Mouse (Mus musculus): ENCODE measurements around the gene Galnt2.

GRCm38 (mm10) chr8:124279690-124279985 lies 48.4 kb downstream of the Galnt2 start:
- no peak for TF ChIP-seq CTCF (IDR thresholded peaks at IDR 0.05; ENCODE audit: insufficient read depth, low read length)
- TF ChIP-seq POLR2A (IDR thresholded peaks at IDR 0.05; ENCODE audit: borderline replicate concordance, extremely low read depth, low read depth, low read length): no peak
